Mouse (Mus musculus) lung, embryonic 16.5 days (tissue): ENCODE results near the gene Prickle3. TPM values are rescaled to one million over a fixed set of nuclear protein-coding genes. Genes with fewer than 3 reads are reported as not detected.
"Not testable (repeated sequence)": the region's sequence is repeated elsewhere in the genome, so short reads cannot be mapped to it uniquely, and the experiment has no call there.

Experiments used
- ATAC-seq: fragments of 200-750 bp; cut with Nextera tagmentation; 2 replicates; pipeline ENCODE4 v1.8.0; 2017; ENCODE audit warnings: low read depth, mild to moderate bottlenecking, moderate library complexity
- H3K27ac ChIP-seq: fragments of 300-500 bp; sonication (generic); 2 replicates; pipeline ENCODE4 v1.5.1; 2014; ENCODE audit warnings: mild to moderate bottlenecking, control low read depth, low read length
- H3K27me3 ChIP-seq: fragments of 300-500 bp; sonication (generic); 2 replicates; pipeline ENCODE4 v1.6.1; 2014; ENCODE audit warnings: low read depth, low read length, mixed read lengths; ENCODE audit not compliant: control insufficient read depth, insufficient read depth
- H3K36me3 ChIP-seq: fragments of 300-500 bp; sonication (generic); 2 replicates; pipeline ENCODE4 v1.6.1; 2014; ENCODE audit warnings: low read length; ENCODE audit not compliant: control insufficient read depth, insufficient read depth
- H3K4me1 ChIP-seq: fragments of 300-500 bp; sonication (generic); replicated peaks from 2 replicates; pipeline ENCODE4 v1.6.1; 2014; ENCODE audit warnings: low read length, mixed read lengths; ENCODE audit not compliant: control insufficient read depth, insufficient read depth
- H3K4me2 ChIP-seq: fragments of 300-500 bp; sonication (generic); 2 replicates; pipeline ENCODE4 v1.6.1; 2014; ENCODE audit warnings: low read depth, low read length, control low read depth
- H3K4me3 ChIP-seq: fragments of 300-500 bp; sonication (generic); 2 replicates; pipeline ENCODE4 v1.5.1; 2014; ENCODE audit warnings: mild to moderate bottlenecking, low read length, control low read depth
- H3K9ac ChIP-seq: fragments of 300-500 bp; sonication (generic); 2 replicates; pipeline ENCODE4 v1.6.1; 2014; ENCODE audit warnings: low read length, control low read depth
- H3K9me3 ChIP-seq: fragments of 300-500 bp; sonication (generic); 2 replicates; pipeline ENCODE4 v1.6.1; 2016; ENCODE audit warnings: low read length; ENCODE audit not compliant: control insufficient read depth
- WGBS: fragments of 180-500 bp; shearing (Covaris S2); extraction: QIAGEN DNeasy Blood & Tissue Kit; methylation state at CpG from one replicate; pipeline ENCODE4 v1.1.7; 2014; 5-methylcytosine and 5-hydroxymethylcytosine counted together
- polyA plus RNA-seq: library from polyadenylated mRNA; unstranded; fragments of >200 nt; fragmentation: Nextera tagmentation; extraction: Ambion mirVana; gene quantifications from 2 replicates; pipeline ENCODE4 v1.2.1, GENCODE M21; 2015

The Prickle3 gene
- polyA plus RNA-seq, 1 experiment from 2014 or later: 11.5 TPM

DNA sequence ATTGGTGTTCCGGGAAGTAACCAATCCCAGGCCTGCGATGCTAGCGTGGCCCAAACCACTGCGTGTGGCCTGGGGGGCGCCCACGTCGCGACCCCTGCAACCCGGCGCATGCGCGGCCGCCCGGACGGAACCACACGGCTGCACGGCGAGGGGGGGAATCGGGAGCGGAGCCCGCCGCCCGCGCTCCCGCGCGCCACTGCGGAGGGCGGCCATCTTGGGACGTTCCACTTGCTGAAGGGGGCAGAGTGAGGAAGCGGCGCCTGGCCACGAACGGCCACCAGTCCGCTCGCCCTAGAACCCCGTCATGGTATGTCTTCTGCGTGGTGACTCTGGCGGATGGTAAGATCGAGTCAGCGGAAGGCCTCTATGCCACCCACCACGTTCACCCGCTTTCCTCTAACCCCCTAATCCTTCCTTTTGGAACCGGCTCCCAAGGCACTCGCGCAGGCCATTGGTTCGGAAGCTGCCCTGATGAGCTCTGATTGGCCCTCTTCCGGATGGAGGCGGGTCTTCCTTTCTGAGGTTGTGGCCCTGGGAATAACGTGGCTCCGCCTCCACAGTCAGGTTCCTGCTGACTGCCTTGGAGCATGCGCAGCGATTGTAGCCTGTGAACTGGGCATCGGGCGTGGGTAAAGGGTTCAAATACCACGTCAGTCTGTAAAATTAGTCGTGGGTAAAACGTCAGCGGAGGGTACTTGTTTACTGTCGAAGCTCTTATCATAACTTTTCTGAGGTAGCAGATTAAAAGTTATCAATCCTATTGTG is 57.3 kb downstream of the Prickle3 start, which contains the start of gene Wdr45:
Gene Wdr45 (plus strand): TSS at position 199 of the 765 bp plus-strand sequence.
- not testable (repeated sequence) for H3K4me1 ChIP-seq, H3K9me3 ChIP-seq, H3K36me3 ChIP-seq, H3K27me3 ChIP-seq
- peak within 1 kb of the TSS; percentile 51 for H3K4me2 ChIP-seq
- peak; percentile 97 for ATAC-seq
- 0 out of 2 replicates have a peak within 1 kb of the TSS, but pooled peaks have one; percentile 43 for H3K27ac ChIP-seq
- 8% methylated on average over 24 of the region's 60 CpGs for WGBS
- H3K9ac ChIP-seq: peak within 1 kb of the TSS; percentile 56
- peak within 1 kb of the TSS; percentile 45 for H3K4me3 ChIP-seq

- H3K9ac ChIP-seq, H3K4me1 ChIP-seq, H3K4me3 ChIP-seq, H3K27ac ChIP-seq, H3K27me3 ChIP-seq, H3K36me3 ChIP-seq, ATAC-seq, H3K4me2 ChIP-seq, H3K9me3 ChIP-seq: not testable (repeated sequence)
- WGBS: 41% methylated on average over 1 of the region's 1 CpGs
Measured at GRCm38 (mm10) chrX:7716058-7716457, 59.0 kb downstream of the Prickle3 start.

Other genes with a start within 250 kb of the Prickle3 start
- gene Foxp3, start 83.6 kb upstream of the Prickle3 start, polyA plus RNA-seq: 0.11 TPM in 1 of 2 replicates, not detected in the other
- 1.4 and 1.5 TPM in 2 replicates for gene Ppp1r3f, start 83.0 kb upstream of the Prickle3 start, polyA plus RNA-seq
- 29.9 and 30.2 TPM in 2 replicates for gene Ccdc22, start 51.7 kb upstream of the Prickle3 start, polyA plus RNA-seq
- 0.08 TPM in 1 of 2 replicates, not detected in the other for gene Cacna1f, start 50.2 kb upstream of the Prickle3 start, polyA plus RNA-seq
- gene Syp, start 18.8 kb upstream of the Prickle3 start, polyA plus RNA-seq: 2.6 and 3.2 TPM in 2 replicates
- gene Plp2, start 14.1 kb downstream of the Prickle3 start, polyA plus RNA-seq: 218 and 221 TPM in 2 replicates
- gene Magix, start 24.0 kb downstream of the Prickle3 start, polyA plus RNA-seq: 0.38 and 0.45 TPM in 2 replicates
- gene Gpkow, start 39.9 kb downstream of the Prickle3 start, polyA plus RNA-seq: 51.6 and 51.8 TPM in 2 replicates
- 102 and 122 TPM in 2 replicates for gene Wdr45, start 57.1 kb downstream of the Prickle3 start, polyA plus RNA-seq
- gene Gm45208, start 65.0 kb downstream of the Prickle3 start, polyA plus RNA-seq: 0.72 and 1.7 TPM in 2 replicates
- 54.7 and 60.6 TPM in 2 replicates for gene Praf2, start 71.2 kb downstream of the Prickle3 start, polyA plus RNA-seq
- 25.1 and 27.0 TPM in 2 replicates for gene Ccdc120, start 93.6 kb downstream of the Prickle3 start, polyA plus RNA-seq
- 27.1 and 28.0 TPM in 2 replicates for gene Tfe3, start 105.3 kb downstream of the Prickle3 start, polyA plus RNA-seq
- gene Gripap1, start 132.5 kb downstream of the Prickle3 start, polyA plus RNA-seq: 41.9 and 44.0 TPM in 2 replicates
- 1.1 TPM in 2 replicates for gene Kcnd1, start 165.0 kb downstream of the Prickle3 start, polyA plus RNA-seq
- gene Otud5, start 184.1 kb downstream of the Prickle3 start, polyA plus RNA-seq: 33.8 and 36.7 TPM in 2 replicates
- 11.4 and 15.0 TPM in 2 replicates for gene Pim2, start 221.0 kb downstream of the Prickle3 start, polyA plus RNA-seq
- 40.9 and 42.7 TPM in 2 replicates for gene Slc35a2, start 226.8 kb downstream of the Prickle3 start, polyA plus RNA-seq
- gene Pqbp1, start 242.0 kb downstream of the Prickle3 start, polyA plus RNA-seq: 106 and 119 TPM in 2 replicates
- gene Timm17b, start 242.1 kb downstream of the Prickle3 start, polyA plus RNA-seq: 156 and 157 TPM in 2 replicates